Mouse (Mus musculus) small intestine, adult 2 months (tissue): ENCODE results near the gene Borcs5. TPM values are rescaled to one million over a fixed set of nuclear protein-coding genes. Genes with fewer than 3 reads are reported as not detected.

Experiments
- H3K27ac ChIP-seq: fragments of 200-500 bp; 2 replicates; pipeline ENCODE4 v1.5.1; 2012; ENCODE audit warnings: low read depth, low read length, control low read depth, inconsistent platforms; ENCODE audit not compliant: insufficient read depth
- H3K27me3 ChIP-seq: fragments of 200-500 bp; 2 replicates; pipeline ENCODE4 v1.6.1; 2012; ENCODE audit warnings: mild to moderate bottlenecking, moderate library complexity, low read length, inconsistent platforms; ENCODE audit not compliant: control insufficient read depth, insufficient read depth
- H3K36me3 ChIP-seq: fragments of 200-500 bp; 2 replicates; pipeline ENCODE4 v1.6.1; 2012; ENCODE audit warnings: mild to moderate bottlenecking, low read length, control low read depth, inconsistent platforms; ENCODE audit not compliant: control insufficient read depth, insufficient read depth
- H3K4me1 ChIP-seq: fragments of 200-500 bp; 2 replicates; pipeline ENCODE4 v1.6.1; 2012; ENCODE audit warnings: low read length, inconsistent platforms, mixed read lengths; ENCODE audit not compliant: control insufficient read depth, insufficient read depth, insufficient read length
- H3K4me3 ChIP-seq: fragments of 200-500 bp; 2 replicates; pipeline ENCODE4 v1.5.1; 2012; ENCODE audit warnings: low read depth, mild to moderate bottlenecking, control low read depth, inconsistent platforms, low read length, moderate library complexity
- CTCF ChIP-seq: fragments of 200-500 bp; IDR thresholded peaks from 2 replicates; pipeline ENCODE4 v1.5.1; 2012; ENCODE audit warnings: low read depth, mild to moderate bottlenecking, control low read depth, inconsistent platforms, low read length, moderate library complexity, mixed read lengths; ENCODE audit not compliant: insufficient replicate concordance, insufficient read length; ENCODE audit errors: extremely low read depth
- POLR2A ChIP-seq: fragments of 200-500 bp; IDR thresholded peaks from 2 replicates; pipeline ENCODE4 v1.6.1; 2012; ENCODE audit warnings: low read depth, mild to moderate bottlenecking, control low read depth, inconsistent platforms, low read length, moderate library complexity
- WGBS: fragments of 180-500 bp; shearing (Covaris S2); methylation state at CpG from one replicate; pipeline ENCODE4 v1.1.7; 2018; 5-methylcytosine and 5-hydroxymethylcytosine counted together
- polyA plus RNA-seq: library from polyadenylated mRNA; depleted of rRNA; stranded (reverse); fragments of >200 nt; gene quantifications from 2 replicates; pipeline ENCODE4 v1.2.3, GENCODE M21; 2012

The Borcs5 gene
- polyA plus RNA-seq, 1 experiment = 12.5 TPM

- peak overlapping the region; percentile 1; the same call in 1 of the 2 replicates for H3K27ac ChIP-seq
- TF ChIP-seq CTCF (peak; percentile 94), POLR2A (no peak)
- H3K4me3 ChIP-seq = peak overlapping the region; percentile 9; the same call in 1 of the 2 replicates
- H3K4me1 ChIP-seq = peaks cover 22% of the 10 kb centered on the region; the same call in 1 of the 2 replicates
- H3K36me3 ChIP-seq = peaks cover 7% of the 10 kb centered on the region
- no peaks in the 10 kb centered on the region for H3K27me3 ChIP-seq
- 4% methylated on average over 16 of the region's 16 CpGs for WGBS
Measured at GRCm38 (mm10) chr6:134614723-134615648, 24.3 kb upstream of the Borcs5 start.

GRCm38 (mm10) chr6:134617589-134617988 lies 21.7 kb upstream of the Borcs5 start:
- H3K36me3 ChIP-seq = peaks cover 4% of the 10 kb centered on the region; the same call in 1 of the 2 replicates
- TF ChIP-seq POLR2A (no peak), CTCF (no peak)
- no peaks in the 10 kb centered on the region for H3K27me3 ChIP-seq
- no peak overlapping the region for H3K27ac ChIP-seq
- H3K4me1 ChIP-seq = peaks cover 19% of the 10 kb centered on the region; the same call in 1 of the 2 replicates
- no peak overlapping the region for H3K4me3 ChIP-seq
- WGBS = 64% methylated on average over 3 of the region's 3 CpGs

- Histone ChIP-seq H3K27ac (no peak overlapping the region), H3K36me3 (peaks cover 4% of the 10 kb centered on the region; the same call in 1 of the 2 replicates), H3K4me1 (peaks cover 13% of the 10 kb centered on the region), H3K4me3 (no peak overlapping the region), H3K27me3 (no peaks in the 10 kb centered on the region)
- WGBS = 72% methylated on average over 3 of the region's 3 CpGs
- no peak for TF ChIP-seq CTCF
- TF ChIP-seq POLR2A = no peak
Measured at GRCm38 (mm10) chr6:134620129-134620528, 19.2 kb upstream of the Borcs5 start.

- H3K27me3 ChIP-seq = no peaks in the 10 kb centered on the region
- no peak overlapping the region for H3K4me3 ChIP-seq
- H3K4me1 ChIP-seq = peaks cover 10% of the 10 kb centered on the region
- TF ChIP-seq POLR2A (no peak), CTCF (peak; percentile 39; the same call in 1 of the 2 replicates)
- peaks cover 4% of the 10 kb centered on the region; the same call in 1 of the 2 replicates for H3K36me3 ChIP-seq
- 83% methylated on average over 6 of the region's 6 CpGs for WGBS
- H3K27ac ChIP-seq = no peak overlapping the region
Measured at GRCm38 (mm10) chr6:134620846-134621551, 18.3 kb upstream of the Borcs5 start.

- H3K27ac ChIP-seq = no peak overlapping the region
- H3K4me3 ChIP-seq = no peak overlapping the region
- H3K27me3 ChIP-seq = no peaks in the 10 kb centered on the region
- 86% methylated on average over 14 of the region's 14 CpGs for WGBS
- peaks cover 4% of the 10 kb centered on the region; the same call in 1 of the 2 replicates for H3K36me3 ChIP-seq
- TF ChIP-seq CTCF (no peak), POLR2A (no peak)
- peaks cover 10% of the 10 kb centered on the region for H3K4me1 ChIP-seq
Measured at GRCm38 (mm10) chr6:134621552-134621949, 17.8 kb upstream of the Borcs5 start.

GRCm38 (mm10) chr6:134625431-134625830 lies 13.9 kb upstream of the Borcs5 start:
- Histone ChIP-seq H3K27ac (no peak overlapping the region), H3K36me3 (0 out of 2 replicates have a peak, but pooled peaks cover 1% of the 10 kb centered on the region), H3K4me1 (peaks cover 10% of the 10 kb centered on the region), H3K27me3 (no peaks in the 10 kb centered on the region), H3K4me3 (no peak overlapping the region)
- 92% methylated on average over 12 of the region's 12 CpGs for WGBS
- TF ChIP-seq CTCF (no peak), POLR2A (no peak)

- H3K4me3 ChIP-seq = no peak overlapping the region
- no peaks in the 10 kb centered on the region for H3K27me3 ChIP-seq
- H3K27ac ChIP-seq = no peak overlapping the region
- no peaks in the 10 kb centered on the region for H3K36me3 ChIP-seq
- no peak for TF ChIP-seq POLR2A
- no peak for TF ChIP-seq CTCF
- 57% methylated on average over 1 of the region's 1 CpGs for WGBS
- H3K4me1 ChIP-seq = peaks cover 6% of the 10 kb centered on the region
Measured at GRCm38 (mm10) chr6:134626564-134626963, 12.7 kb upstream of the Borcs5 start.
